Mouse (Mus musculus): ENCODE results near the gene Ppp2r5d. TPM values are rescaled to one million over a fixed set of nuclear protein-coding genes. Genes with fewer than 3 reads are reported as not detected.

Ppp2r5d gene
- total and polyA plus RNA-seq, 2 experiments = 13.6 to 24.0 TPM

DNA sequence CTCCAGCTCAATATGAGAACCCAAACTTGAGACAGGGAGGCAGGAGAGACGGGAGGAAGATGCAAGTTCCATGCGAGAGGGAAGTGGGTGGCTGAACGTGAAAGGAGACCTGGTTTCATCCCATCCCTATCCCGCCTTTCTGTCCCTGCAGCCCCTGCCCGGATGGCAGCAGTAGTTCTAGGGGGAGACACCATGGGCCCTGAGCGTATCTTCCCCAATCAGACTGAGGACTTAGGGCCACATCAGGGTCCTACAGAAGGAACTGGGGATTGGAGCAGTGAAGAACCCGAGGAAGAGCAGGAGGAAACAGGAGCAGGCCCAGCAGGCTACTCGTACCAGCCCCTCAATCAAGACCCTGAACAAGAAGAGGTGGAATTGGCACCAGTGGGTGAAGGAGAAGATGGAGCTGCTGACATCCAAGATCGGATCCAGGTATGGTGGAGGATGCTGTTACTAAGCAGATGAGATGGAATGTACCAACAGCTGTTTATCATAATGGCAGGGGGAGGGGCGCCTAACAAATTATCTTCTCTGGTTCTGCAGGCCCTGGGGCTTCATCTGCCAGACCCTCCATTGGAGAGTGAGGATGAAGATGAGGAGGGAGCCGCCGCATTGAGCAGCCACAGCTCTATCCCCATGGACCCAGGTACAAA, 23.3 kb downstream of the Ppp2r5d start:
- peaks cover 7% of the 10 kb centered on the region; the same call in 1 of the 2 replicates for H3K79me2 ChIP-seq (ENCODE audit: control insufficient read depth, insufficient read depth, low read length)
- H3K27ac ChIP-seq (replicated peaks; ENCODE audit: insufficient read depth, low read depth, low read length) = no peak overlapping the region
- WGBS = 33% methylated on average over 12 of the region's 12 CpGs
- H3K4me3 ChIP-seq (ENCODE audit: insufficient read depth, low read depth, low read length) = peak overlapping the region; percentile 70
- no peaks in the 10 kb centered on the region for H3K27me3 ChIP-seq (ENCODE audit: control insufficient read depth, insufficient read depth, low read length)
- H3K9ac ChIP-seq (ENCODE audit: low read depth, low read length) = peak overlapping the region; percentile 73
- TF ChIP-seq POLR2A (IDR thresholded peaks at IDR 0.05; ENCODE audit: extremely low read depth, insufficient read depth, low read length) (no peak), CTCF (IDR thresholded peaks at IDR 0.05; ENCODE audit: low read depth, low read length) (no peak)
- no peak for DNase-seq (ENCODE audit: extremely low read depth, low read depth, low spot score)
- peaks cover 11% of the 10 kb centered on the region for H3K4me1 ChIP-seq (ENCODE audit: control insufficient read depth, insufficient read depth, low read length)
- peaks cover 3% of the 10 kb centered on the region for H3K36me3 ChIP-seq (ENCODE audit: control insufficient read depth, insufficient read depth, low read length)

GRCm38 (mm10) chr17:46680760-46681373, 24.0 kb downstream of the Ppp2r5d start, which contains the start of gene Klhdc3:
Gene Klhdc3, minus strand, starts transcription at chr17:46680914.
- under 1% methylated on average over 49 of the region's 49 CpGs for WGBS
- Histone ChIP-seq H3K4me3 (ENCODE audit: insufficient read depth, low read depth, low read length) (peak within 1 kb of the TSS; percentile 89), H3K27ac (replicated peaks; ENCODE audit: insufficient read depth, low read depth, low read length) (peak within 1 kb of the TSS; percentile 74), H3K36me3 (ENCODE audit: control insufficient read depth, insufficient read depth, low read length) (peaks cover 5% of the 10 kb centered on the region), H3K27me3 (ENCODE audit: control insufficient read depth, insufficient read depth, low read length) (no peaks in the 10 kb centered on the region), H3K79me2 (ENCODE audit: control insufficient read depth, insufficient read depth, low read length) (peaks cover 7% of the 10 kb centered on the region; the same call in 1 of the 2 replicates), H3K9ac (ENCODE audit: low read depth, low read length) (peak within 1 kb of the TSS; percentile 89), H3K4me1 (ENCODE audit: control insufficient read depth, insufficient read depth, low read length) (peaks cover 11% of the 10 kb centered on the region)
- TF ChIP-seq POLR2A (IDR thresholded peaks at IDR 0.05; ENCODE audit: extremely low read depth, insufficient read depth, low read length) (peak; percentile 56; the same call in 1 of the 2 replicates), CTCF (IDR thresholded peaks at IDR 0.05; ENCODE audit: low read depth, low read length) (no peak)
- peak; percentile 94 for DNase-seq (ENCODE audit: extremely low read depth, low read depth, low spot score)

- Histone ChIP-seq H3K79me2 (ENCODE audit: control insufficient read depth, insufficient read depth, low read length) (peaks cover 7% of the 10 kb centered on the region; the same call in 1 of the 2 replicates), H3K4me3 (ENCODE audit: insufficient read depth, low read depth, low read length) (peak overlapping the region; percentile 89), H3K36me3 (ENCODE audit: control insufficient read depth, insufficient read depth, low read length) (peaks cover 9% of the 10 kb centered on the region), H3K27me3 (ENCODE audit: control insufficient read depth, insufficient read depth, low read length) (no peaks in the 10 kb centered on the region), H3K9ac (ENCODE audit: low read depth, low read length) (peak overlapping the region; percentile 89), H3K4me1 (ENCODE audit: control insufficient read depth, insufficient read depth, low read length) (peaks cover 11% of the 10 kb centered on the region), H3K27ac (replicated peaks; ENCODE audit: insufficient read depth, low read depth, low read length) (peak overlapping the region; percentile 74)
- TF ChIP-seq CTCF (IDR thresholded peaks at IDR 0.05; ENCODE audit: low read depth, low read length) = peak; percentile 36; the same call in 1 of the 2 replicates
- TF ChIP-seq POLR2A (IDR thresholded peaks at IDR 0.05; ENCODE audit: extremely low read depth, insufficient read depth, low read length) = no peak
- 1% methylated on average over 34 of the region's 34 CpGs for WGBS
- peak; percentile 19 for DNase-seq (ENCODE audit: extremely low read depth, low read depth, low spot score)
Measured at GRCm38 (mm10) chr17:46679843-46680759, 24.8 kb downstream of the Ppp2r5d start.

DNA sequence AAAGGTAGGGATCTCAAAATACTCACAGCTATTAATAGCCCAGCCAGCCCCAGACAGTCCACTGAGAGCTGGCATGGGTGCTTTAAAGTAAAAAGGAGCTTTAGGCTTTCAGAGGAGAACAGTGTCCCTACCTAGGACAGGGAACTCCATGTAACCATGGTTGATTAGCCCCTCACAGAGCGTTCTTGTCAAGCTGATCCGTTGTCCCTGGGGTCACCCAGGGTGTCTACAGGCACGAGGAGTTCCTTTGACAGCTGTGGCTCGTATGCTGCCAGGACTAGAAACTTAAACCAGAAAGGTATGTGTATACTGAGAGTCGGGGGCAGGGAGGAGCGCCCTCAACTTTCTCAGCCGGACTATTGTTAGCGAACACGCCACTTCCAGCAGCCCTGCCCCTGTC, 26.0 kb downstream of the Ppp2r5d start:
- no peak for TF ChIP-seq POLR2A (IDR thresholded peaks at IDR 0.05; ENCODE audit: extremely low read depth, insufficient read depth, low read length)
- TF ChIP-seq CTCF (IDR thresholded peaks at IDR 0.05; ENCODE audit: low read depth, low read length) = no peak
- Histone ChIP-seq H3K79me2 (ENCODE audit: control insufficient read depth, insufficient read depth, low read length) (peaks cover 7% of the 10 kb centered on the region; the same call in 1 of the 2 replicates), H3K27ac (replicated peaks; ENCODE audit: insufficient read depth, low read depth, low read length) (no peak overlapping the region), H3K4me1 (ENCODE audit: control insufficient read depth, insufficient read depth, low read length) (peaks cover 14% of the 10 kb centered on the region), H3K9ac (ENCODE audit: low read depth, low read length) (no peak overlapping the region), H3K27me3 (ENCODE audit: control insufficient read depth, insufficient read depth, low read length) (no peaks in the 10 kb centered on the region), H3K36me3 (ENCODE audit: control insufficient read depth, insufficient read depth, low read length) (peaks cover 9% of the 10 kb centered on the region), H3K4me3 (ENCODE audit: insufficient read depth, low read depth, low read length) (no peak overlapping the region)
- DNase-seq (ENCODE audit: extremely low read depth, low read depth, low spot score) = no peak
- 69% methylated on average over 9 of the region's 9 CpGs for WGBS

GRCm38 (mm10) chr17:46678416-46678815, 26.5 kb downstream of the Ppp2r5d start, which contains the start of gene Mea1:
Gene Mea1, plus strand, starts transcription at chr17:46678793.
- H3K27ac ChIP-seq (replicated peaks; ENCODE audit: insufficient read depth, low read depth, low read length) = no peak within 1 kb of the TSS
- peak; percentile 16 for DNase-seq (ENCODE audit: extremely low read depth, low read depth, low spot score)
- H3K9ac ChIP-seq (ENCODE audit: low read depth, low read length) = 0 out of 2 replicates have a peak within 1 kb of the TSS, but pooled peaks have one; percentile 29
- TF ChIP-seq CTCF (IDR thresholded peaks at IDR 0.05; ENCODE audit: low read depth, low read length) (no peak), POLR2A (IDR thresholded peaks at IDR 0.05; ENCODE audit: extremely low read depth, insufficient read depth, low read length) (no peak)
- no peaks in the 10 kb centered on the region for H3K27me3 ChIP-seq (ENCODE audit: control insufficient read depth, insufficient read depth, low read length)
- H3K4me3 ChIP-seq (ENCODE audit: insufficient read depth, low read depth, low read length) = peak within 1 kb of the TSS; percentile 9; the same call in 1 of the 2 replicates
- WGBS = 75% methylated on average over 9 of the region's 9 CpGs
- H3K79me2 ChIP-seq (ENCODE audit: control insufficient read depth, insufficient read depth, low read length) = peaks cover 7% of the 10 kb centered on the region; the same call in 1 of the 2 replicates
- H3K36me3 ChIP-seq (ENCODE audit: control insufficient read depth, insufficient read depth, low read length) = peaks cover 9% of the 10 kb centered on the region
- peaks cover 16% of the 10 kb centered on the region for H3K4me1 ChIP-seq (ENCODE audit: control insufficient read depth, insufficient read depth, low read length)

Data from liver, adult 2 months (tissue).